Mouse (Mus musculus): ENCODE measurements around the gene Spin2-ps6.
"Not testable (repeated sequence)": the region's sequence is repeated elsewhere in the genome, so short reads cannot be mapped to it uniquely, and the experiment has no call there.

The Spin2-ps6 gene

DNA sequence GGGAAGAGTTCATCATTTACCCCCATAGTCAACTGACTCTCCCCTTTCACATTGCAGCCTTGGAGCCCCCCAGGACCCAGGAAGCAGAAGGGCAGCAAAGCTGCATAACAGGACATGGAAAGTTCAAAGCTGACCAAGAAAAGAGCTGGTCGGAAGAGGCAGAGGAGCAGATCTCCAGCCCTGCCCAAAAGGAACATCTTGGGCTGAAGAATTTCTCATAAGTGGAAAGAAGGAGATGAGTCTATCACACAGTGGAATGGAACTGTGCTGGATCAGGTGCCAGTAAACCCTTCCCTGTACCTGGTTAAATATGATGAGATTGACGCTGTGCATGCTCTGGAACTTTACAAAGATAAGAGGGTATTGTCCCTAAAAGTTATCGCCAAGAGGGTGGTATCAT, at the start of gene Spin2-ps6:
Gene Spin2-ps6 (plus strand): TSS at position 301 of the 400 bp plus-strand sequence.
- DNase-seq: not testable (repeated sequence)
